Mouse (Mus musculus) cortical plate, adult 2 months (tissue): ENCODE measurements around the gene Ndufaf8.

Experiments used
- CTCF ChIP-seq: fragments of 200-500 bp; IDR thresholded peaks from 2 replicates; pipeline ENCODE4 v1.5.1; 2011; ENCODE audit warnings: mild to moderate bottlenecking, control low read depth, low read length; ENCODE audit not compliant: insufficient read depth; ENCODE audit errors: extremely low read depth
- POLR2A ChIP-seq: fragments of 200-500 bp; IDR thresholded peaks from 2 replicates; pipeline ENCODE4 v1.6.1; 2011; ENCODE audit warnings: mild to moderate bottlenecking, low read length, control low read depth; ENCODE audit not compliant: insufficient read depth; ENCODE audit errors: extremely low read depth

DNA sequence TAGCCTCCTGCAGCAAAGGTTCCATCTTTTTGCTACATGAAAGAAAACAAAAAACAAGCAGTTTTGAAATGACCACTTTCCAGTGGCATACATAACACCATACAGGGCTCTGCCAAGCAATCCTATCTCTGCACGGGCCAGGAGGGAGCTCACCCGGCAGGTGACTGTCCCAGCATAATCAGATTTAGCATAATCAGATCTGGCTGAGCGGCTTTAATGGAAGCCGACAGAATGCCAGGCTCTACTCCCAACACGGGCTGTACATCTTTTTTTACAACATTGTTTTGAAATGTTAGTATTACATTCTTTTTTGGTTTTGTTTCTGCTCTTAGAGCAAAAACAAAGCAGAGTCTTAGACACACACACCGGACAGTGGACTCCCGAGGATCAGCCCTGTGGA is 30.6 kb downstream of the Ndufaf8 start:
- TF ChIP-seq CTCF (no peak), POLR2A (no peak)
